Mouse (Mus musculus) heart, embryonic 11.5 days (tissue): ENCODE measurements around the gene Pygo2. TPM values are rescaled to one million over a fixed set of nuclear protein-coding genes. Genes with fewer than 3 reads are reported as not detected.
A peak's percentile ranks its signal among the peaks of the same experiment; 100 is the strongest.

ENCODE experiments used
- ATAC-seq: fragments of 200-750 bp; cut with Nextera tagmentation; replicated peaks from 2 replicates; pipeline ENCODE4 v1.8.0; 2017; ENCODE audit warnings: moderate library complexity; ENCODE audit not compliant: insufficient number of reproducible peaks, low FRiP score, low TSS enrichment
- H3K27ac ChIP-seq: fragments of 300-500 bp; sonication (generic); 2 replicates; pipeline ENCODE4 v1.5.1; 2014; ENCODE audit warnings: mild to moderate bottlenecking, low read depth, low read length
- H3K27me3 ChIP-seq: fragments of 300-500 bp; sonication (generic); 2 replicates; pipeline ENCODE4 v1.6.1; 2014; ENCODE audit warnings: mild to moderate bottlenecking, low read length, mixed read lengths; ENCODE audit not compliant: control insufficient read depth, insufficient read depth
- H3K36me3 ChIP-seq: fragments of 300-500 bp; sonication (generic); 2 replicates; pipeline ENCODE4 v1.6.1; 2014; ENCODE audit warnings: mild to moderate bottlenecking, low read length, moderate library complexity, mixed read lengths; ENCODE audit not compliant: control insufficient read depth, insufficient read depth
- H3K4me1 ChIP-seq: fragments of 300-500 bp; sonication (generic); 2 replicates; pipeline ENCODE4 v1.6.1; 2014; ENCODE audit warnings: low read length; ENCODE audit not compliant: control insufficient read depth, insufficient read depth
- H3K4me2 ChIP-seq: fragments of 300-500 bp; sonication (generic); 2 replicates; pipeline ENCODE4 v1.6.1; 2014; ENCODE audit warnings: mild to moderate bottlenecking, moderate library complexity
- H3K4me3 ChIP-seq: fragments of 300-500 bp; sonication (generic); 2 replicates; pipeline ENCODE4 v1.5.1; 2014; ENCODE audit warnings: low read depth, low read length
- H3K9ac ChIP-seq: fragments of 300-500 bp; sonication (generic); 2 replicates; pipeline ENCODE4 v1.6.1; 2014; ENCODE audit warnings: mild to moderate bottlenecking, low read depth, low read length, moderate library complexity
- H3K9me3 ChIP-seq: fragments of 300-500 bp; sonication (generic); replicated peaks from 2 replicates; pipeline ENCODE4 v1.6.1; 2016; ENCODE audit warnings: low read length; ENCODE audit not compliant: control insufficient read depth
- WGBS: fragments of 180-500 bp; shearing (Covaris S2); extraction: QIAGEN DNeasy Blood & Tissue Kit; methylation state at CpG from one replicate; pipeline ENCODE4 v1.1.7; 2014; ENCODE audit not compliant: insufficient replicate concordance; 5-methylcytosine and 5-hydroxymethylcytosine counted together
- polyA plus RNA-seq: library from polyadenylated mRNA; unstranded; fragments of >200 nt; fragmentation: Nextera tagmentation; extraction: Ambion mirVana; gene quantifications from 2 replicates; pipeline ENCODE4 v1.2.1, GENCODE M21; 2014

The Pygo2 gene
- polyA plus RNA-seq, 1 experiment from 2014 or later, result 31.1 TPM

- no peak overlapping the region for H3K9ac ChIP-seq
- 72% methylated on average over 12 of the region's 12 CpGs for WGBS
- no peak for ATAC-seq
- no peak overlapping the region for H3K27ac ChIP-seq
- H3K4me2 ChIP-seq, result no peak overlapping the region
- peaks cover 7% of the 10 kb centered on the region; the same call in 1 of the 2 replicates for H3K4me1 ChIP-seq
- H3K4me3 ChIP-seq, result no peak overlapping the region
- no peaks in the 10 kb centered on the region for H3K36me3 ChIP-seq
- H3K27me3 ChIP-seq, result no peaks in the 10 kb centered on the region
- no peaks in the 10 kb centered on the region for H3K9me3 ChIP-seq
Observed at GRCm38 (mm10) chr3:89384331-89385076, 45.5 kb upstream of the Pygo2 start.

DNA sequence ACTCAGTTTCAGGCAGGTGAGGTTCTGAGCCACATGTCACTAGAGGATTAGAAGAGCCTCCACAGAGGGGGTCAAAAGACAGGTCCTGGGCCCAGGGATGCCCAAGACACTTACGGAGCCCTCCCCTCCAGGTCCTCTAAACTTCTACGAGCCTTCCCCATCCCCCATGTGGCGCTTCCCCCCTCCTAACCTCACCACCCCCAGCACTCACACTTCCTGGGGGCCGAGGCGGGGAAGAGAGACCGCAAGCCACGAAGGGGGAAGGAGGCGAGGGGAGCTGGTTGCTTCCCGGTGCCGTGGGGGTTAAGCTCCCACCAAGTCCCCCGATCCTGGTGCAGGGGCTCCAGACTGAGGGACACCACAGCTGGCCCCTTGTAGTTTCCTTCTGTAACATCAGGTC, 44.6 kb upstream of the Pygo2 start:
- H3K4me1 ChIP-seq, result peaks cover 12% of the 10 kb centered on the region
- H3K4me3 ChIP-seq, result no peak overlapping the region
- WGBS, result 37% methylated on average over 11 of the region's 11 CpGs
- ATAC-seq, result no peak
- no peak overlapping the region for H3K27ac ChIP-seq
- no peaks in the 10 kb centered on the region for H3K9me3 ChIP-seq
- H3K4me2 ChIP-seq, result no peak overlapping the region
- H3K9ac ChIP-seq, result no peak overlapping the region
- no peaks in the 10 kb centered on the region for H3K27me3 ChIP-seq
- H3K36me3 ChIP-seq, result no peaks in the 10 kb centered on the region

GRCm38 (mm10) chr3:89386438-89387420, 43.3 kb upstream of the Pygo2 start:
- Histone ChIP-seq H3K9me3 (no peaks in the 10 kb centered on the region), H3K4me3 (no peak overlapping the region), H3K4me1 (peaks cover 23% of the 10 kb centered on the region), H3K36me3 (no peaks in the 10 kb centered on the region), H3K27me3 (no peaks in the 10 kb centered on the region), H3K9ac (0 out of 2 replicates have a peak overlapping the region, but pooled peaks have one; percentile 10), H3K4me2 (no peak overlapping the region), H3K27ac (no peak overlapping the region)
- WGBS, result 48% methylated on average over 17 of the region's 17 CpGs
- ATAC-seq, result no peak

GRCm38 (mm10) chr3:89387632-89388031, 42.4 kb upstream of the Pygo2 start:
- Histone ChIP-seq H3K9me3 (no peaks in the 10 kb centered on the region), H3K4me1 (peaks cover 26% of the 10 kb centered on the region), H3K36me3 (no peaks in the 10 kb centered on the region), H3K27me3 (no peaks in the 10 kb centered on the region), H3K4me2 (no peak overlapping the region), H3K9ac (no peak overlapping the region), H3K27ac (no peak overlapping the region), H3K4me3 (no peak overlapping the region)
- no peak for ATAC-seq
- WGBS, result 76% methylated on average over 11 of the region's 11 CpGs

DNA sequence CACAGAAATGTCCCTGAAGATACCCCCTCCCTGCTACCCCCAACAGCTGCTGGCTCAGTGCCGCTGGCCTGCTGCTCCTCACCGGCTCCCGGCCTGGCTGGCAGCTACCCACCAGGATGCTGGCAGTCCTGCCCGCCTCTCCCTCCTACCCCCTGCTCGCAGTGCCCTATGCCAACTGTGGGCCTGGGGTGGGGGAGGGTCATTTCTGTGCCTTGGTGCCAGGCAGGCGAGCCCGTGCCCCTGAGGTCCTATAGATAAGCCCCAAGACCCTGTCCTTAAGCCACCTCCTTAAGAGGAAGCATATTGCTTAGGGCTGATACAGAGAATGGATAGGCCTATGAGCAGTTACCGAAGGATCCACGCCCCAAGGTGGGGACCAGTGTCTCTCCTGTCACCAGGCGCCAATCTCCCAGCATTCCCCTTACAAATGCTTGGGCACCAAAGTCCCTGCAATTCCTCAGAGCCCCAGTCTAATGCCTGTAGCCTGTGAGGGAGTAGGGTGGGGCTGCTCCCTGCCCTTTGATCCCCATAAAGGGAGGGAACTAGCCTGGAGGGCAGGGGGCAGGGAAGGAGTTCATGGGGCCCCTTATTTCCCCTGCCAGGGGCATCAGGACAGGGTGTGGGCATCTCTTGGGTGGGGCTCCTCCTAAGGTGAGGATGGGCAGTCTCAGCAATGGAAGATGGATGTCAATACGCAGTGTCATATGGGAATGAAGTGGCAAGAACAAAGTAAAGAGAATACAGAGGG, 41.7 kb upstream of the Pygo2 start:
- no peak overlapping the region for H3K27ac ChIP-seq
- peaks cover 26% of the 10 kb centered on the region for H3K4me1 ChIP-seq
- no peak overlapping the region for H3K9ac ChIP-seq
- H3K27me3 ChIP-seq, result no peaks in the 10 kb centered on the region
- no peaks in the 10 kb centered on the region for H3K36me3 ChIP-seq
- WGBS, result 75% methylated on average over 11 of the region's 11 CpGs
- no peak for ATAC-seq
- no peak overlapping the region for H3K4me3 ChIP-seq
- H3K4me2 ChIP-seq, result no peak overlapping the region
- no peaks in the 10 kb centered on the region for H3K9me3 ChIP-seq

DNA sequence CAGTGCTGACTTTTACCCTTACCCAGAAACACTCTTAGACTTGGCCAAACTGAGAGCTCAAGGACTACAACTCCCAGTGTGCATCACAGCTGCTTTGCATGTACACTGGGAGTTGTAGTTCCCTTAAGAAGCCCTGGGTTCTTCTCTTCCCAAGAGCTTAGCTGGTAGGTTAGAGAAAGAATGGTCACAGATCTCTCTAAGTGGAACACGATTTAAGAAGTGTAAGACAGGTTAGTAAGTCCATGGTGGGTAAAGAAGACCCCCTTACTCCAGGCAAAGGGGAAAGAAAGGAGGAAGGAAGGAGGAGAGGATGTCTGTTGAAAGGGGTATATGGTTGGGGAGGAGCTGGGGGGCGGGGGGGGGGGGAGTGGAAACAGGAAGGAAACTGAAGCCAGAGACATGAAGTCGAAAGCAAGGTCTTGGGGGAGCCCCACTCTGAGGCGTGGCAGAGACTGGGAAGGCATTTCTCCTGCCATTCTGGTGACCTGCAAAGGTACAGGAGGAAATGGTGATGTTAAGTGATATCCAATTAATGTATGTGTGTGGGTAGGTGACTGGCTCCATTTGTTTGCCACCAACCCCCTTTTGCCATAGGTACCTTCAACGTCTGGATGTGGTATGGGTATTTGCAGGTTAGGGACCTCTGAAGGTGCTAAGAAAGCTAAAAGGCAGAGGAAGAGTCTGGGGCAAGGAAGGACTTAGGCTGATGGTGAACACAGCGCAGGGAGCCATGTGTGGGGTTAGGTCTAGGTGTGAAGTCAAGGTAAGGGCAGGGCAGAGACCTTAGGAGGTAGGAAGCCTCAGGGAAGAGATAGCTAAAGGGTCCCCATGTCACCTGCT, 40.9 kb upstream of the Pygo2 start:
- ATAC-seq, result no peak
- Histone ChIP-seq H3K9me3 (no peaks in the 10 kb centered on the region), H3K9ac (no peak overlapping the region), H3K4me1 (peaks cover 26% of the 10 kb centered on the region), H3K36me3 (no peaks in the 10 kb centered on the region), H3K27ac (no peak overlapping the region), H3K4me3 (no peak overlapping the region), H3K4me2 (no peak overlapping the region), H3K27me3 (no peaks in the 10 kb centered on the region)
- 59% methylated on average over 5 of the region's 6 CpGs for WGBS

- Histone ChIP-seq H3K4me3 (no peak overlapping the region), H3K4me2 (peak overlapping the region; percentile 8; the same call in 1 of the 2 replicates), H3K27me3 (no peaks in the 10 kb centered on the region), H3K4me1 (peaks cover 22% of the 10 kb centered on the region), H3K36me3 (no peaks in the 10 kb centered on the region), H3K9ac (no peak overlapping the region), H3K9me3 (no peaks in the 10 kb centered on the region), H3K27ac (no peak overlapping the region; the same call in 1 of the 2 replicates)
- no peak for ATAC-seq
- WGBS, result 47% methylated on average over 5 of the region's 5 CpGs
Observed at GRCm38 (mm10) chr3:89390111-89390515, 39.9 kb upstream of the Pygo2 start.
